ENCODE assay signal across 21 mouse cellular contexts in the genomic region with DNA sequence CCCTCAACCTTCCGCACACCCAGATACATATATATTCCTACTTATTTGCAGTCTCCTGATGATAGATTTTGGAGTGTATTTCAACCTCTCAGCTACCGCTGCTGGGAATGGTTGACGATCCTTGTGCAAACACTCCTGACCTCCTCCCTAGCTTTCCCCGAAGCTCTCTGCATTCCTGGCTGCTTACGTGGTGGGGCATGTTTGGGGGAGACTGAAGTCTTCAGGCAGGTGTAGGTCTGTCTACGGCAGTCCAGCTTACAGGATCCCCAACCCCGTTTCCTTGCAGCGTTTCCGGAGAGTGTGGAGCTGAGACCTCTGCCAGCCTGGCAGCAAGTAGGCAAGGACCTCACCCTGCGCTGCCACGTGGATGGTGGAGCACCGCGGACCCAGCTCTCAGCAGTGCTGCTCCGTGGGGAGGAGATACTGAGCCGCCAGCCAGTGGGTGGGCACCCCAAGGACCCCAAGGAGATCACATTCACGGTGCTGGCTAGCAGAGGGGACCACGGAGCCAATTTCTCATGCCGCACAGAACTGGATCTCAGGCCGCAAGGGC. TPM values are rescaled to one million over a fixed set of nuclear protein-coding genes. Genes with fewer than 3 reads are reported as not detected.
A peak's percentile ranks its signal among the peaks of the same experiment; 100 is the strongest.
DNase-seq lines count a peak whose midpoint lies in the region; ATAC-seq and TF ChIP-seq lines count a peak whose summit lies in the region.
"Had no signal": no experiment of that assay in that cellular context is flagged by ENCODE, and none has a peak within 500 bp of the region (broad histone marks: within the 10 kb centered on the region; RNA-seq: fewer than 3 reads in every experiment).

No protein-coding gene starts in this region.

- no peak for ATAC-seq in heart, embryonic 13.5 days (ENCODE audit: extremely low read depth, insufficient number of reproducible peaks, low FRiP score, low TSS enrichment)
- peak; percentile 52 for ATAC-seq in lung, embryonic 14.5 days (ENCODE audit: insufficient read depth)
- no peak for ATAC-seq in forebrain, embryonic 15.5 days (replicated peaks)
- ATAC-seq: midbrain, embryonic 16.5 days had no signal

- 0 out of 2 replicates have a peak overlapping the region, but pooled peaks have one; percentile 3 for H3K9ac ChIP-seq in heart, embryonic 13.5 days
- H3K9ac ChIP-seq in lung, embryonic 14.5 days, result peak overlapping the region; percentile 32
- H3K9ac ChIP-seq in forebrain, embryonic 15.5 days (replicated peaks), result no peak overlapping the region
- H3K9ac ChIP-seq: embryonic facial prominence, embryonic 13.5 days; hindbrain, embryonic 15.5 days had no signal

- H3K27ac ChIP-seq in heart, embryonic 13.5 days (replicated peaks), result no peak overlapping the region
- H3K27ac ChIP-seq in lung, embryonic 14.5 days (ENCODE audit: low read depth), result peak overlapping the region; percentile 96
- no peak overlapping the region for H3K27ac ChIP-seq in forebrain, embryonic 15.5 days (replicated peaks)
- H3K27ac ChIP-seq: embryonic facial prominence, embryonic 13.5 days; heart, adult 2 months; hindbrain, embryonic 15.5 days had no signal

- H3K27me3 ChIP-seq in heart, embryonic 13.5 days (replicated peaks), result peaks cover 45% of the 10 kb centered on the region
- no peaks in the 10 kb centered on the region for H3K27me3 ChIP-seq in E14TG2a.4 (ENCODE audit: insufficient read depth, low read length)
- H3K27me3 ChIP-seq in lung, embryonic 14.5 days (ENCODE audit: insufficient read depth, low read length), result peaks cover 10% of the 10 kb centered on the region; the same call in 1 of the 2 replicates
- H3K27me3 ChIP-seq in forebrain, embryonic 15.5 days, result peaks cover 27% of the 10 kb centered on the region

- no peak for DNase-seq in heart, postnatal 14 days
- DNase-seq in lung, embryonic 14.5 days, result peak; percentile 68
- DNase-seq in lung, postnatal 4 days, result peak; percentile 74 to 85
- DNase-seq in thymus, adult 18-20 months, result no peak
- DNase-seq: adrenal gland, postnatal 10 days; cerebellum, adult 18-20 months; heart, adult 2 months; heart, postnatal 10 days; kidney, adult 9 months; kidney, postnatal 4 days; liver; thymus, postnatal 14 days had no signal

- intact Hi-C loops in heart, postnatal 14 days (cut with DNase I), result no loop called here

- H3K4me3 ChIP-seq in heart, embryonic 13.5 days, result no peak overlapping the region
- H3K4me3 ChIP-seq in E14TG2a.4 (replicated peaks; ENCODE audit: low read length), result peak overlapping the region; percentile 37; the same call in 1 of the 2 replicates
- peak overlapping the region; percentile 31 for H3K4me3 ChIP-seq in lung, embryonic 14.5 days (ENCODE audit: low read depth, low read length)
- H3K4me3 ChIP-seq in forebrain, embryonic 15.5 days, result no peak overlapping the region
- H3K4me3 ChIP-seq: embryonic facial prominence, embryonic 13.5 days; heart, adult 2 months; hindbrain, embryonic 15.5 days; megakaryocyte, embryonic 14.5 days had no signal

- no peaks in the 10 kb centered on the region for H3K36me3 ChIP-seq in heart, embryonic 13.5 days
- H3K36me3 ChIP-seq in E14TG2a.4 (ENCODE audit: insufficient read depth, low read length), result peaks cover 85% of the 10 kb centered on the region
- peaks cover 11% of the 10 kb centered on the region; the same call in 1 of the 2 replicates for H3K36me3 ChIP-seq in lung, embryonic 14.5 days (ENCODE audit: insufficient read depth)
- H3K36me3 ChIP-seq in forebrain, embryonic 15.5 days, result no peaks in the 10 kb centered on the region
- H3K36me3 ChIP-seq: embryonic facial prominence, embryonic 13.5 days; hindbrain, embryonic 15.5 days had no signal

- no peaks in the 10 kb centered on the region for H3K9me3 ChIP-seq in heart, embryonic 13.5 days
- H3K9me3 ChIP-seq in E14TG2a.4 (ENCODE audit: low read length), result no peaks in the 10 kb centered on the region
- no peaks in the 10 kb centered on the region for H3K9me3 ChIP-seq in lung, embryonic 14.5 days (ENCODE audit: low read depth, low read length)
- H3K9me3 ChIP-seq in forebrain, embryonic 15.5 days, result no peaks in the 10 kb centered on the region
- H3K9me3 ChIP-seq: embryonic facial prominence, embryonic 13.5 days; hindbrain, embryonic 15.5 days; megakaryocyte, embryonic 14.5 days had no signal

- no peak for TF ChIP-seq CTCF in E14TG2a.4 (conservative IDR thresholded peaks at IDR 0.05; ENCODE audit: low read length)
- TF ChIP-seq CTCF in lung, embryonic 14.5 days (IDR thresholded peaks at IDR 0.05; ENCODE audit: low read depth), result no peak

- H3K4me1 ChIP-seq in heart, embryonic 13.5 days, result peaks cover 16% of the 10 kb centered on the region
- peaks cover 97% of the 10 kb centered on the region for H3K4me1 ChIP-seq in E14TG2a.4 (replicated peaks; ENCODE audit: low read depth, low read length)
- peaks cover 13% of the 10 kb centered on the region; the same call in 1 of the 2 replicates for H3K4me1 ChIP-seq in lung, embryonic 14.5 days (ENCODE audit: insufficient read depth)
- peaks cover 13% of the 10 kb centered on the region for H3K4me1 ChIP-seq in forebrain, embryonic 15.5 days

- 60% methylated on average over 19 of the region's 19 CpGs for WGBS in heart, embryonic 13.5 days
- 44% methylated on average over 19 of the region's 19 CpGs for WGBS in lung, embryonic 14.5 days
- WGBS in forebrain, embryonic 15.5 days, result 70% methylated on average over 19 of the region's 19 CpGs

- H3K4me2 ChIP-seq in heart, embryonic 13.5 days, result no peak overlapping the region
- peak overlapping the region; percentile 59 for H3K4me2 ChIP-seq in lung, embryonic 14.5 days
- H3K4me2 ChIP-seq in forebrain, embryonic 15.5 days (replicated peaks), result no peak overlapping the region
- H3K4me2 ChIP-seq: embryonic facial prominence, embryonic 13.5 days; hindbrain, embryonic 15.5 days had no signal

RNA-seq across cellular contexts. Expression of a gene that starts 3.8 kb away (rescaled TPM):
- 3.1 and 8.3 TPM in 2 replicates for polyA plus RNA-seq in heart, embryonic 13.5 days (2015; fragmentation: Nextera tagmentation; extraction: Ambion mirVana)
- total RNA-seq in heart, postnatal 14 days (2021), result under 1 TPM; 0.37 to 0.38 TPM
- 1.5 TPM in 2 replicates for polyA plus RNA-seq in lung, embryonic 14.5 days (2014; fragmentation: Nextera tagmentation; extraction: Ambion mirVana)
- 0.25 TPM in 1 of 2 replicates, not detected in the other for polyA plus RNA-seq in forebrain, embryonic 15.5 days (2015; fragmentation: Nextera tagmentation; extraction: Ambion mirVana)
- polyA plus RNA-seq: hindbrain, embryonic 15.5 days; midbrain, embryonic 16.5 days had no signal

RNA-seq across cellular contexts. Expression of a gene that starts 6.5 kb away (rescaled TPM):
- polyA plus RNA-seq in heart, embryonic 13.5 days (2015; fragmentation: Nextera tagmentation; extraction: Ambion mirVana), result 0.04 and 0.05 TPM in 2 replicates
- under 1 TPM in 1 of 2 experiments, not detected in 1; 0.12 TPM for total RNA-seq in heart, postnatal 14 days (2021)
- polyA plus RNA-seq in lung, embryonic 14.5 days (2014; fragmentation: Nextera tagmentation; extraction: Ambion mirVana), result 0.09 and 0.31 TPM in 2 replicates
- 1.5 and 2.2 TPM in 2 replicates for polyA plus RNA-seq in forebrain, embryonic 15.5 days (2015; fragmentation: Nextera tagmentation; extraction: Ambion mirVana)
- total RNA-seq: common myeloid progenitor, adult 5-6 weeks; heart, adult 2 months had no signal

RNA-seq across cellular contexts. Expression of a gene that starts 9.5 kb away (rescaled TPM):
- polyA plus RNA-seq in heart, embryonic 13.5 days (2015; fragmentation: Nextera tagmentation; extraction: Ambion mirVana), result 11.6 and 11.9 TPM in 2 replicates
- 10 to 100 TPM in 1 of 2 experiments, 1 to 10 TPM in 1; 8.5 to 10.1 TPM for total RNA-seq in heart, postnatal 14 days (2021)
- 33.6 and 41.5 TPM in 2 replicates for polyA plus RNA-seq in lung, embryonic 14.5 days (2014; fragmentation: Nextera tagmentation; extraction: Ambion mirVana)
- 2.8 and 3.0 TPM in 2 replicates for polyA plus RNA-seq in forebrain, embryonic 15.5 days (2015; fragmentation: Nextera tagmentation; extraction: Ambion mirVana)

RNA-seq across cellular contexts. Expression of a gene that starts 22.8 kb away (rescaled TPM):
- 124 and 139 TPM in 2 replicates for polyA plus RNA-seq in heart, embryonic 13.5 days (2015; fragmentation: Nextera tagmentation; extraction: Ambion mirVana)
- 100 to 1,000 TPM; 116 to 123 TPM for total RNA-seq in heart, postnatal 14 days (2021)
- 156 and 166 TPM in 2 replicates for polyA plus RNA-seq in lung, embryonic 14.5 days (2014; fragmentation: Nextera tagmentation; extraction: Ambion mirVana)
- 112 and 115 TPM in 2 replicates for polyA plus RNA-seq in forebrain, embryonic 15.5 days (2015; fragmentation: Nextera tagmentation; extraction: Ambion mirVana)

RNA-seq across cellular contexts. Expression of a gene that starts 41.6 kb away (rescaled TPM):
- 0.51 and 0.87 TPM in 2 replicates for polyA plus RNA-seq in heart, embryonic 13.5 days (2015; fragmentation: Nextera tagmentation; extraction: Ambion mirVana)
- not detected for total RNA-seq in heart, postnatal 14 days (2021)
- 1.4 TPM in 1 of 2 replicates, not detected in the other for polyA plus RNA-seq in lung, embryonic 14.5 days (2014; fragmentation: Nextera tagmentation; extraction: Ambion mirVana)
- 0.37 and 2.2 TPM in 2 replicates for polyA plus RNA-seq in forebrain, embryonic 15.5 days (2015; fragmentation: Nextera tagmentation; extraction: Ambion mirVana)
- total RNA-seq: adrenal gland, postnatal 10 days; common myeloid progenitor, adult 5-6 weeks; gastrocnemius, adult 8-10 months; heart, adult 2 months; heart, postnatal 10 days had no signal
- polyA plus RNA-seq: embryonic facial prominence, embryonic 13.5 days; heart, adult 2 months had no signal

Comparison
In these comparisons a context has a peak if more than half of its experiments do, and no peak if none do; other contexts are left out.
1. H3K4me3 ChIP-seq: peak in E14TG2a.4 (single experiment) and lung, embryonic 14.5 days (single experiment); none in heart, embryonic 13.5 days (single experiment) and forebrain, embryonic 15.5 days (single experiment).
2. DNase-seq: peak in lung, embryonic 14.5 days (single experiment) and lung, postnatal 4 days (2 of 2); none in heart, postnatal 14 days (0 of 2) and thymus, adult 18-20 months (0 of 2).